Mouse (Mus musculus) myocyte (in vitro differentiated cells): ENCODE measurements at regions not wholly inside any gene's neighbourhood (a gene's known extent, or its start where the extent isn't known, plus 50 kb on each side); places are given as distances from the start of the nearest gene placed in this dataset.

Source experiments
- CEBPB ChIP-seq: IDR thresholded peaks from 2 replicates; pipeline ENCODE4 v1.6.1; 2011; ENCODE audit warnings: mild to moderate bottlenecking, moderate library complexity; ENCODE audit not compliant: poor library complexity, insufficient read depth, severe bottlenecking
- E2F4 ChIP-seq: IDR thresholded peaks from one replicate; pipeline ENCODE4 v1.6.1; 2011; ENCODE audit warnings: mild to moderate bottlenecking, control low read depth, moderate library complexity; ENCODE audit not compliant: insufficient read depth
- MAX ChIP-seq: IDR thresholded peaks from one replicate; pipeline ENCODE4 v1.6.1; 2011; ENCODE audit warnings: low read depth, mild to moderate bottlenecking, control low read depth
- MYOD1 ChIP-seq, 3 experiments: IDR thresholded peaks; one replicate each; pipeline ENCODE4 v1.6.1; 2011; ENCODE audit warnings: control low read depth in 2 of 3, low read depth in 2 of 3, mild to moderate bottlenecking in 2 of 3, moderate library complexity in 1 of 3; ENCODE audit not compliant: insufficient read length in 2 of 3, control insufficient read depth in 1 of 3
- MYOG ChIP-seq, 3 experiments: IDR thresholded peaks; one replicate each; pipeline ENCODE4 v1.6.1; 2011; ENCODE audit warnings: control low read depth in 2 of 3, low read depth in 2 of 3, mild to moderate bottlenecking in 2 of 3; ENCODE audit not compliant: insufficient read length in 2 of 3, control insufficient read depth in 1 of 3, insufficient read depth in 1 of 3
- POLR2A ChIP-seq: IDR thresholded peaks from one replicate; pipeline ENCODE4 v1.6.1; 2011; ENCODE audit warnings: low read depth, mild to moderate bottlenecking, control low read depth, moderate library complexity; ENCODE audit not compliant: insufficient read length
- POLR2AphosphoS2 ChIP-seq: IDR thresholded peaks from one replicate; pipeline ENCODE4 v1.6.1; 2011; ENCODE audit warnings: low read depth, control low read depth; ENCODE audit not compliant: insufficient read length
- REST ChIP-seq: IDR thresholded peaks from one replicate; pipeline ENCODE4 v1.6.1; 2011; ENCODE audit warnings: mild to moderate bottlenecking, control low read depth, moderate library complexity; ENCODE audit not compliant: insufficient read depth, insufficient read length
- SRF ChIP-seq: IDR thresholded peaks from one replicate; pipeline ENCODE4 v1.6.1; 2011; ENCODE audit warnings: low read depth; ENCODE audit not compliant: control insufficient read depth, insufficient read length
- TCF12 ChIP-seq: IDR thresholded peaks from one replicate; pipeline ENCODE4 v1.6.1; 2011; ENCODE audit warnings: mild to moderate bottlenecking, control low read depth; ENCODE audit not compliant: poor library complexity, insufficient read depth, severe bottlenecking
- TCF3 ChIP-seq: IDR thresholded peaks from one replicate; pipeline ENCODE4 v1.6.1; 2011; ENCODE audit warnings: low read depth, control low read depth; ENCODE audit not compliant: insufficient read length
- USF1 ChIP-seq: IDR thresholded peaks from one replicate; pipeline ENCODE4 v1.6.1; 2011; ENCODE audit warnings: low read depth, mild to moderate bottlenecking, control low read depth, moderate library complexity

DNA sequence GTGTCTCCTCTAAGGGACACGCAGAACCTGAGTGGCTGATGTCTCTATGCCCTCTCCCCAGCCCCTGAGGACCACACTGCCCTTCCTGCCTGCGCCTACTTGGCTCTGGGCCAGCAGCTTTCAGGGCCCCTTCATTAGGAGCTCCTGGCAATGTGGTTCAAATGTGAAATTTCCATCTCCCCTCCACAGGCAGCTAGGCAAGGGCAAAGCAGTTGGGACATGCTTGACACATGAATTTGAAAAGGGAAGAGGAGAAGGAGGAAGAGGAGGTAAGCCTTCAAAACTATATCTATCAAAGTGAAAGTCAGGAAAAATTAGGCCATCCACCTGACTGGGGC is 63.7 kb upstream of the Prep start:
- no peak for TF ChIP-seq POLR2AphosphoS2
- no peak for TF ChIP-seq POLR2A
- TF ChIP-seq USF1 = no peak
- no peak for TF ChIP-seq MAX
- TF ChIP-seq MYOG (IDR thresholded peaks at IDR 0.05; ENCODE audit: control insufficient read depth in 1 of 3, insufficient read depth in 1 of 3, insufficient read length in 2 of 3, low read depth in 2 of 3) = no peak
- TF ChIP-seq SRF = no peak
- TF ChIP-seq CEBPB = no peak
- no peak for TF ChIP-seq REST
- TF ChIP-seq MYOD1 (IDR thresholded peaks at IDR 0.05; ENCODE audit: control insufficient read depth in 1 of 3, insufficient read length in 2 of 3, low read depth in 2 of 3) = no peak
- TF ChIP-seq E2F4 = no peak
- TF ChIP-seq TCF3 = no peak
- no peak for TF ChIP-seq TCF12
